Mouse (Mus musculus): ENCODE results near the gene Rps18.
"Not testable (repeated sequence)": the region's sequence is repeated elsewhere in the genome, so short reads cannot be mapped to it uniquely, and the experiment has no call there.

The Rps18 gene

GRCm38 (mm10) chr17:33904835-33905234 is 51.0 kb downstream of the Rps18 start, which contains the start of gene Platr17:
Gene Platr17, plus strand, starts transcription at chr17:33905135.
- DNase-seq (ENCODE audit: low read depth) = not testable (repeated sequence)

GRCm38 (mm10) chr17:33903911-33904651 is 51.7 kb downstream of the Rps18 start:
- not testable (repeated sequence) for DNase-seq (ENCODE audit: low read depth)

- DNase-seq (ENCODE audit: low read depth) = peak; percentile 66
These were observed 53.3 kb downstream of the Rps18 start for GRCm38 (mm10) chr17:33902491-33902890.

GRCm38 (mm10) chr17:33902079-33902478 is 53.7 kb downstream of the Rps18 start:
- peak; percentile 42 for DNase-seq (ENCODE audit: low read depth)

Measured in naive thymus-derived CD4-positive, alpha-beta T cell, adult 2 months (primary cell).